Comparison of ENCODE assay signal across 9 mouse cellular contexts in the genomic region with DNA sequence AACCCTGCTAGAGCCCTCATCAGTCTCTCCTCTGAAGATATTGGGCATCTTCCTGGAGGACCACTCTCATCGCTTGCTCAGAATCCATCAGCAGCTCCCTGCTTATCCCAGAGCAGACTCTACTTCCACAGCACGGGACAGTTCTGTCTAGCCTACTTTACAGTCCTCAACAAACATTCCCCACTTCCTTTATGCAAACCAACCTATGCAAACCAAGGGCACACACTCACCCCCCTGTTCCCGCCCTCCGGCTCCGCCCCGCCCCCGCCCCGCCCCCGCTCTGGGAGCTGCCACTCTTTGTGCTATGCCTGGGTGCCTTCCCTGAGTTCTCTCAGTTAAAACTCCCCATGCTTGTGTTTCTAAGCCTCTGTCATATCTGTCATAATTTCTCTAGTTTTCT. TPM values are rescaled to one million over a fixed set of nuclear protein-coding genes. Genes with fewer than 3 reads are reported as not detected.
A peak's percentile ranks its signal among the peaks of the same experiment; 100 is the strongest.
DNase-seq lines count a peak whose midpoint lies in the region; ATAC-seq and TF ChIP-seq lines count a peak whose summit lies in the region.
"Had no signal": no experiment of that assay in that cellular context is flagged by ENCODE, and none has a peak within 500 bp of the region (broad histone marks: within the 10 kb centered on the region; RNA-seq: fewer than 3 reads in every experiment).

No protein-coding gene starts in this region.

- H3K9ac ChIP-seq in heart, adult 2 months (ENCODE audit: low read depth, low read length), result no peak overlapping the region
- H3K9ac ChIP-seq in limb, embryonic 12.5 days (replicated peaks), result no peak overlapping the region

- H3K79me2 ChIP-seq in heart, adult 2 months (replicated peaks; ENCODE audit: control insufficient read depth, insufficient read depth, low read length), result no peaks in the 10 kb centered on the region

- no peaks in the 10 kb centered on the region for H3K4me1 ChIP-seq in heart, adult 2 months (ENCODE audit: control insufficient read depth, insufficient read depth, low read length)
- peaks cover 12% of the 10 kb centered on the region for H3K4me1 ChIP-seq in forebrain, embryonic 10.5 days
- H3K4me1 ChIP-seq in limb, embryonic 12.5 days (replicated peaks), result no peaks in the 10 kb centered on the region; the same call in none of the 2 replicates

- WGBS in heart, adult 2 months, result 21% methylated on average over 9 of the region's 9 CpGs
- 9% methylated on average over 9 of the region's 9 CpGs for WGBS in forebrain, embryonic 10.5 days
- WGBS in limb, embryonic 12.5 days, result 9% methylated on average over 9 of the region's 9 CpGs

- no peaks in the 10 kb centered on the region for H3K36me3 ChIP-seq in heart, adult 2 months (ENCODE audit: control insufficient read depth, insufficient read depth, low read length)
- H3K36me3 ChIP-seq in forebrain, embryonic 10.5 days (replicated peaks), result no peaks in the 10 kb centered on the region
- H3K36me3 ChIP-seq in limb, embryonic 12.5 days, result no peaks in the 10 kb centered on the region

- TF ChIP-seq POLR2A in heart, adult 2 months (IDR thresholded peaks at IDR 0.05; ENCODE audit: insufficient read depth, low read depth, low read length), result no peak

- no peaks in the 10 kb centered on the region for H3K9me3 ChIP-seq in forebrain, embryonic 10.5 days
- no peaks in the 10 kb centered on the region for H3K9me3 ChIP-seq in limb, embryonic 12.5 days

- no peak for TF ChIP-seq CTCF in heart, adult 2 months (IDR thresholded peaks at IDR 0.05)

- TF ChIP-seq EP300 in heart, adult 2 months (IDR thresholded peaks at IDR 0.05; ENCODE audit: insufficient read depth, low read depth, low read length), result no peak

- no peaks in the 10 kb centered on the region for H3K27me3 ChIP-seq in heart, adult 2 months (ENCODE audit: control insufficient read depth, insufficient read depth, low read length)
- no peaks in the 10 kb centered on the region for H3K27me3 ChIP-seq in forebrain, embryonic 10.5 days (ENCODE audit: poor library complexity, severe bottlenecking)
- H3K27me3 ChIP-seq in limb, embryonic 12.5 days, result no peaks in the 10 kb centered on the region

- no peak overlapping the region for H3K27ac ChIP-seq in heart, adult 2 months
- peak overlapping the region; percentile 65 for H3K27ac ChIP-seq in forebrain, embryonic 10.5 days
- no peak overlapping the region for H3K27ac ChIP-seq in limb, embryonic 12.5 days

- DNase-seq in heart, adult 11 months, result peak; percentile 61
- DNase-seq in heart, adult 2 months, result no peak
- DNase-seq in 416B (ENCODE audit: low read depth), result peak; percentile 21
- no peak for DNase-seq in forebrain, embryonic 10.5 days (ENCODE audit: extremely low spot score, low spot score)
- DNase-seq in left cerebral cortex, adult 18-20 months (ENCODE audit: low spot score in 2 of 2), result no peak
- no peak for DNase-seq in cerebellum, adult 18-20 months
- DNase-seq: adrenal gland, postnatal 14 days had no signal

- intact Hi-C loops in heart, adult 2 months (cut with DNase I), result no loop called here

- peak overlapping the region; percentile 33 for H3K4me2 ChIP-seq in limb, embryonic 12.5 days

- H3K4me3 ChIP-seq in heart, adult 2 months, result no peak overlapping the region
- H3K4me3 ChIP-seq in forebrain, embryonic 10.5 days, result peak overlapping the region; percentile 18; the same call in 1 of the 2 replicates
- no peak overlapping the region for H3K4me3 ChIP-seq in limb, embryonic 12.5 days (replicated peaks)

- ATAC-seq in limb, embryonic 12.5 days (ENCODE audit: insufficient number of reproducible peaks, insufficient read depth, low FRiP score, low TSS enrichment, low read depth), result peak; percentile 37; the same call in 1 of the 2 replicates
- no peak for ATAC-seq in CD4-positive, CD25-positive, alpha-beta regulatory T cell, adult 4 months

RNA-seq across cellular contexts. Expression of gene Apba1, which starts 23.3 kb away (rescaled TPM):
- total RNA-seq in heart, adult 2 months (2021), result 1 to 10 TPM; 3.0 to 3.9 TPM
- polyA plus RNA-seq in heart, adult 2 months (2012; rRNA removed), result 2.7 and 3.3 TPM in 2 replicates
- 0.18 and 0.31 TPM in 2 replicates for polyA plus RNA-seq in forebrain, embryonic 10.5 days (2016; fragmentation: Nextera tagmentation; extraction: Ambion mirVana)
- 0.19 and 0.41 TPM in 2 replicates for polyA plus RNA-seq in limb, embryonic 12.5 days (2016; fragmentation: Nextera tagmentation; extraction: Ambion mirVana)
- not detected for polyA plus RNA-seq in CD4-positive, CD25-positive, alpha-beta regulatory T cell, adult 4 months (2017; shearing (Covaris generic))
- 100 to 1,000 TPM; 125 to 137 TPM for total RNA-seq in left cerebral cortex, adult 18-20 months (2021)

Comparison
In these comparisons a context has a peak if more than half of its experiments do, and no peak if none do; other contexts are left out.
1. DNase-seq: peak in heart, adult 11 months (single experiment) and 416B (single experiment); none in heart, adult 2 months (0 of 2), forebrain, embryonic 10.5 days (single experiment), left cerebral cortex, adult 18-20 months (0 of 2) and cerebellum, adult 18-20 months (0 of 2).